Mouse (Mus musculus): ENCODE measurements around the gene Tmem214. TPM values are rescaled to one million over a fixed set of nuclear protein-coding genes. Genes with fewer than 3 reads are reported as not detected.

Tmem214 gene
- total and polyA plus RNA-seq, 2 experiments from 2014 or later: 49.2 to 61.4 TPM

GRCm38 (mm10) chr5:30856124-30856523 is 11.7 kb upstream of the Tmem214 start:
- Histone ChIP-seq H3K9ac (no peak overlapping the region), H3K4me3 (ENCODE audit: low read depth, low read length) (no peak overlapping the region), H3K36me3 (ENCODE audit: insufficient read depth) (peaks cover 4% of the 10 kb centered on the region; the same call in 1 of the 2 replicates), H3K4me2 (ENCODE audit: low read depth) (no peak overlapping the region), H3K4me1 (ENCODE audit: insufficient read depth) (no peaks in the 10 kb centered on the region), H3K27ac (ENCODE audit: low read depth, low read length) (no peak overlapping the region), H3K9me3 (ENCODE audit: low read length) (no peaks in the 10 kb centered on the region), H3K27me3 (ENCODE audit: insufficient read depth, low read length) (no peaks in the 10 kb centered on the region)
- ATAC-seq: no peak
- peak; percentile 42 for TF ChIP-seq CTCF (IDR thresholded peaks at IDR 0.05; ENCODE audit: low read depth)
- WGBS: 88% methylated on average over 2 of the region's 2 CpGs
- no peak for DNase-seq

- H3K36me3 ChIP-seq (ENCODE audit: insufficient read depth): peaks cover 46% of the 10 kb centered on the region
- no peaks in the 10 kb centered on the region for H3K27me3 ChIP-seq (ENCODE audit: insufficient read depth, low read length)
- H3K4me3 ChIP-seq (ENCODE audit: low read depth, low read length): no peak overlapping the region
- H3K4me2 ChIP-seq (ENCODE audit: low read depth): no peak overlapping the region
- no peak; the same call in 1 of the 2 replicates for TF ChIP-seq CTCF (IDR thresholded peaks at IDR 0.05; ENCODE audit: low read depth)
- H3K27ac ChIP-seq (ENCODE audit: low read depth, low read length): no peak overlapping the region
- H3K4me1 ChIP-seq (ENCODE audit: insufficient read depth): no peaks in the 10 kb centered on the region
- H3K9ac ChIP-seq: no peak overlapping the region
- peak; percentile 44; the same call in 1 of the 2 replicates for ATAC-seq
- 52% methylated on average over 4 of the region's 4 CpGs for WGBS
- no peaks in the 10 kb centered on the region for H3K9me3 ChIP-seq (ENCODE audit: low read length)
- no peak for DNase-seq
These were observed 4.0 kb upstream of the Tmem214 start for GRCm38 (mm10) chr5:30863852-30864251.

GRCm38 (mm10) chr5:30864322-30864721 is 3.5 kb upstream of the Tmem214 start:
- ATAC-seq: no peak
- no peak for TF ChIP-seq CTCF (IDR thresholded peaks at IDR 0.05; ENCODE audit: low read depth)

GRCm38 (mm10) chr5:30866871-30867270 is 941 bp upstream of the Tmem214 start:
- Histone ChIP-seq H3K9ac (no peak overlapping the region), H3K9me3 (ENCODE audit: low read length) (no peaks in the 10 kb centered on the region), H3K27me3 (ENCODE audit: insufficient read depth, low read length) (no peaks in the 10 kb centered on the region), H3K4me2 (ENCODE audit: low read depth) (no peak overlapping the region), H3K4me1 (ENCODE audit: insufficient read depth) (peaks cover 12% of the 10 kb centered on the region), H3K36me3 (ENCODE audit: insufficient read depth) (peaks cover 55% of the 10 kb centered on the region), H3K27ac (ENCODE audit: low read depth, low read length) (no peak overlapping the region), H3K4me3 (ENCODE audit: low read depth, low read length) (no peak overlapping the region)
- WGBS: 92% methylated on average over 3 of the region's 3 CpGs
- ATAC-seq (no peak), DNase-seq (no peak)
- TF ChIP-seq CTCF (IDR thresholded peaks at IDR 0.05; ENCODE audit: low read depth): no peak

More at GRCm38 (mm10) chr5:30864322-30864721, 3.5 kb upstream of the Tmem214 start:
- Histone ChIP-seq H3K4me3 (ENCODE audit: low read depth, low read length) (no peak overlapping the region), H3K27ac (ENCODE audit: low read depth, low read length) (no peak overlapping the region), H3K27me3 (ENCODE audit: insufficient read depth, low read length) (no peaks in the 10 kb centered on the region), H3K4me2 (ENCODE audit: low read depth) (no peak overlapping the region), H3K9ac (no peak overlapping the region), H3K4me1 (ENCODE audit: insufficient read depth) (0 out of 2 replicates have a peak, but pooled peaks cover 3% of the 10 kb centered on the region), H3K36me3 (ENCODE audit: insufficient read depth) (peaks cover 46% of the 10 kb centered on the region), H3K9me3 (ENCODE audit: low read length) (no peaks in the 10 kb centered on the region)
- WGBS: 54% methylated on average over 15 of the region's 15 CpGs
- DNase-seq: no peak

- peaks cover 59% of the 10 kb centered on the region for H3K36me3 ChIP-seq (ENCODE audit: insufficient read depth)
- H3K4me1 ChIP-seq (ENCODE audit: insufficient read depth): peaks cover 12% of the 10 kb centered on the region
- H3K9me3 ChIP-seq (ENCODE audit: low read length): no peaks in the 10 kb centered on the region
- no peaks in the 10 kb centered on the region for H3K27me3 ChIP-seq (ENCODE audit: insufficient read depth, low read length)
- WGBS: 18% methylated on average over 9 of the region's 9 CpGs
- ATAC-seq: no peak; the same call in 1 of the 2 replicates
- TF ChIP-seq CTCF (IDR thresholded peaks at IDR 0.05; ENCODE audit: low read depth): no peak
- peak overlapping the region; percentile 62; the same call in 1 of the 2 replicates for H3K27ac ChIP-seq (ENCODE audit: low read depth, low read length)
- DNase-seq: no peak
- peak overlapping the region; percentile 83 for H3K4me2 ChIP-seq (ENCODE audit: low read depth)
- peak overlapping the region; percentile 90 for H3K4me3 ChIP-seq (ENCODE audit: low read depth, low read length)
- peak overlapping the region; percentile 81 for H3K9ac ChIP-seq
These were observed 1.2 kb downstream of the Tmem214 start for GRCm38 (mm10) chr5:30868981-30869380.

GRCm38 (mm10) chr5:30869405-30870130 is 1.8 kb downstream of the Tmem214 start:
- ATAC-seq (peak; percentile 96), DNase-seq (peak; percentile 88)
- Histone ChIP-seq H3K9ac (peak overlapping the region; percentile 81), H3K4me2 (ENCODE audit: low read depth) (peak overlapping the region; percentile 83), H3K4me3 (ENCODE audit: low read depth, low read length) (peak overlapping the region; percentile 90), H3K9me3 (ENCODE audit: low read length) (no peaks in the 10 kb centered on the region), H3K27ac (ENCODE audit: low read depth, low read length) (peak overlapping the region; percentile 62; the same call in 1 of the 2 replicates), H3K36me3 (ENCODE audit: insufficient read depth) (peaks cover 59% of the 10 kb centered on the region), H3K27me3 (ENCODE audit: insufficient read depth, low read length) (no peaks in the 10 kb centered on the region), H3K4me1 (ENCODE audit: insufficient read depth) (peaks cover 12% of the 10 kb centered on the region)
- TF ChIP-seq CTCF (IDR thresholded peaks at IDR 0.05; ENCODE audit: low read depth): peak; percentile 18; the same call in 1 of the 2 replicates
- WGBS: under 1% methylated on average over 55 of the region's 63 CpGs

GRCm38 (mm10) chr5:30870131-30870406 is 2.3 kb downstream of the Tmem214 start:
- H3K4me2 ChIP-seq (ENCODE audit: low read depth): peak overlapping the region; percentile 83
- WGBS: 22% methylated on average over 2 of the region's 2 CpGs
- 0 out of 2 replicates have a peak overlapping the region, but pooled peaks have one; percentile 62 for H3K27ac ChIP-seq (ENCODE audit: low read depth, low read length)
- H3K4me1 ChIP-seq (ENCODE audit: insufficient read depth): peaks cover 12% of the 10 kb centered on the region
- H3K27me3 ChIP-seq (ENCODE audit: insufficient read depth, low read length): no peaks in the 10 kb centered on the region
- H3K9ac ChIP-seq: peak overlapping the region; percentile 81
- H3K9me3 ChIP-seq (ENCODE audit: low read length): no peaks in the 10 kb centered on the region
- peaks cover 60% of the 10 kb centered on the region for H3K36me3 ChIP-seq (ENCODE audit: insufficient read depth)
- ATAC-seq: no peak
- no peak for DNase-seq
- peak overlapping the region; percentile 90 for H3K4me3 ChIP-seq (ENCODE audit: low read depth, low read length)
- no peak for TF ChIP-seq CTCF (IDR thresholded peaks at IDR 0.05; ENCODE audit: low read depth)

All from forebrain, postnatal 0 days (tissue).